Mouse (Mus musculus): ENCODE data around the gene Ltbp4.

The Ltbp4 gene

GRCm38 (mm10) chr7:27257852-27258204, 79.7 kb downstream of the Ltbp4 start:
- DNase-seq, result no peak

- DNase-seq, result peak; percentile 47 to 64
Observed at GRCm38 (mm10) chr7:27257046-27257851, 80.2 kb downstream of the Ltbp4 start.

- peak in 1 of 2 experiments; percentile 37 for DNase-seq
Observed at GRCm38 (mm10) chr7:27255721-27256120, 81.8 kb downstream of the Ltbp4 start.

Data from lung, postnatal 4 days (tissue).